Mouse (Mus musculus) forebrain, embryonic 12.5 days (tissue): ENCODE data around the gene Atp2c2. TPM values are rescaled to one million over a fixed set of nuclear protein-coding genes. Genes with fewer than 3 reads are reported as not detected.

Source experiments
- ATAC-seq: fragments of 200-750 bp; cut with Nextera tagmentation; 2 replicates; pipeline ENCODE4 v1.8.0; 2017; ENCODE audit warnings: moderate TSS enrichment; ENCODE audit not compliant: low FRiP score
- H3K27ac ChIP-seq: fragments of 300-500 bp; sonication (generic); 2 replicates; pipeline ENCODE4 v1.5.1; 2016; ENCODE audit warnings: mild to moderate bottlenecking
- H3K27me3 ChIP-seq: fragments of 300-500 bp; sonication (generic); 2 replicates; pipeline ENCODE4 v1.6.1; 2016; ENCODE audit warnings: mild to moderate bottlenecking
- H3K36me3 ChIP-seq: fragments of 300-500 bp; sonication (generic); replicated peaks from 2 replicates; pipeline ENCODE4 v1.6.1; 2016; ENCODE audit warnings: mild to moderate bottlenecking
- H3K4me1 ChIP-seq: fragments of 300-500 bp; sonication (generic); 2 replicates; pipeline ENCODE4 v1.6.1; 2016
- H3K4me2 ChIP-seq: fragments of 300-500 bp; sonication (generic); 2 replicates; pipeline ENCODE4 v1.6.1; 2016; ENCODE audit warnings: mild to moderate bottlenecking, moderate library complexity
- H3K4me3 ChIP-seq: fragments of 300-500 bp; sonication (generic); replicated peaks from 2 replicates; pipeline ENCODE4 v1.5.1; 2016; ENCODE audit warnings: mild to moderate bottlenecking
- H3K9ac ChIP-seq: fragments of 300-500 bp; sonication (generic); 2 replicates; pipeline ENCODE4 v1.6.1; 2016; ENCODE audit warnings: mild to moderate bottlenecking
- H3K9me3 ChIP-seq: fragments of 300-500 bp; sonication (generic); 2 replicates; pipeline ENCODE4 v1.6.1; 2016
- WGBS: fragments of 180-500 bp; shearing (Covaris S2); methylation state at CpG from one replicate; pipeline ENCODE4 v1.1.7; 2016; 5-methylcytosine and 5-hydroxymethylcytosine counted together
- polyA plus RNA-seq: library from polyadenylated mRNA; unstranded; fragments of >200 nt; fragmentation: Nextera tagmentation; extraction: Ambion mirVana; gene quantifications from 2 replicates; pipeline ENCODE4 v1.2.1, GENCODE M21; 2016

Gene Atp2c2
- polyA plus RNA-seq, 1 experiment from 2014 or later, result 0.87 TPM

- no peak for ATAC-seq
- peaks cover 9% of the 10 kb centered on the region; the same call in 1 of the 2 replicates for H3K4me1 ChIP-seq
- H3K9me3 ChIP-seq, result no peaks in the 10 kb centered on the region
- no peak overlapping the region for H3K27ac ChIP-seq
- no peaks in the 10 kb centered on the region for H3K27me3 ChIP-seq
- WGBS, result 90% methylated on average over 8 of the region's 8 CpGs
- H3K4me3 ChIP-seq, result no peak overlapping the region
- no peaks in the 10 kb centered on the region for H3K36me3 ChIP-seq
- H3K9ac ChIP-seq, result no peak overlapping the region
- no peak overlapping the region for H3K4me2 ChIP-seq
Observed at GRCm38 (mm10) chr8:119708471-119708870, 8.7 kb downstream of the Atp2c2 start.

DNA sequence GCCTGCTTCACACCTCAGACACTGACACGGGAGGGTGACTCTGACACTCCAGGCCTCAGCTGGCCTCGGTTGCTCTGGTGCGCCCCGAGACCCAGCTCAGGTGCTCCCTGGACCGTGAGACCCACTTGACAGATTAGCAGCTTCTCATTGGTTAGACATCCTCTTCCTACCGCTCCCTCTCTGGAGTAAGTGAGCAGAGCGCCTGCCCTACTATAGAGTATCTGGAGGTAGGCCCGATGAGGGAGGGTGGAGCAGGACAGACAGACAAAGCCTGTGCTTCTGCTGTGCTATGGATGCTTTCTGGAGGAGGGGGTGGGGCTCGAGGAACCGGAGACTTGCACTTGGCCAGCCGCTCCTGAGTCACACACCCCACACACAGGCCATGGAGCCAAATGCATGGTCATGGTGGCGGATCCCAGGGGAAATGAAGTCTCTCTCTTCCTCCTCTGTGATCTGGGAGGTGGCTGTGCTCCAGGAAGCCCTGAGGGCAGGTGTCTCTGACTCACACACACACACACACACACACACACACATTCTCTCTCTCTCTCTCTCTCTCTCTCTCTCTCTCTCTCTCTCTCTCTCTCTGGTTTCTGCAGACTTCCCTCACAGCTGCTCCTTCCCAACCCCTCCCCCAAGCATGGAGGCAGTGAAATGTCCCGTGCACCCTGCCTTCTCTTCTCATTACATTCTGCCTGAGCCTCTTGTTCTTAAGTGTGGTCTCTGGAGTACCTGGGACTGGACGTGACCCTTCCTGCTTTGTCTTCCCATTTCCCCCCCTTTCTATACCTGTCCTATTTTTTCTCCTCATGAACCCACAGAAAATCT is 9.3 kb downstream of the Atp2c2 start:
- Histone ChIP-seq H3K9me3 (no peaks in the 10 kb centered on the region), H3K4me2 (no peak overlapping the region), H3K4me3 (no peak overlapping the region), H3K27me3 (no peaks in the 10 kb centered on the region), H3K27ac (no peak overlapping the region), H3K36me3 (no peaks in the 10 kb centered on the region), H3K4me1 (peaks cover 9% of the 10 kb centered on the region; the same call in 1 of the 2 replicates), H3K9ac (no peak overlapping the region)
- whole genome bisulfite sequencing, result 69% methylated on average over 14 of the region's 14 CpGs
- ATAC-seq, result no peak

DNA sequence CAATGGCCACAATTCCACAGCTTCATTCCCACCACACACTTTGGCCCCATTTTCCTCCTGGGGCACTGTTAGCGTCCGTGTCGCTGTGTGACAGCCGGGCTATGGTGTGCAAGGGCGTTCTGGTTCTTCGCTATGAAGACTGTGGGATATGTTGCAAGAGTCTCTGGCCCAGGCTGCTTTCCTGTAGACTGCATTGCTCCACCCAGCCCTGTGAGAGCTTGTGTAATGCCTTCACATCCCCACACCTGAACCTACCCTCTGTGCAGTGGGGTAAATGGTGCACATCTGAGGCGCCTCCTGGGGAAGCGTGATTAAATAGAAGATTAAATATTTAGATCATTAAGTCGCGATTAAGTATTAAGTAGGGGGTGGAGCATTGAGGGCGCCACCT is 9.9 kb downstream of the Atp2c2 start:
- ATAC-seq, result no peak
- Histone ChIP-seq H3K27ac (no peak overlapping the region), H3K4me1 (peaks cover 9% of the 10 kb centered on the region; the same call in 1 of the 2 replicates), H3K4me2 (no peak overlapping the region), H3K9me3 (no peaks in the 10 kb centered on the region), H3K4me3 (no peak overlapping the region), H3K9ac (no peak overlapping the region), H3K36me3 (no peaks in the 10 kb centered on the region), H3K27me3 (no peaks in the 10 kb centered on the region)
- WGBS, result 84% methylated on average over 11 of the region's 11 CpGs

DNA sequence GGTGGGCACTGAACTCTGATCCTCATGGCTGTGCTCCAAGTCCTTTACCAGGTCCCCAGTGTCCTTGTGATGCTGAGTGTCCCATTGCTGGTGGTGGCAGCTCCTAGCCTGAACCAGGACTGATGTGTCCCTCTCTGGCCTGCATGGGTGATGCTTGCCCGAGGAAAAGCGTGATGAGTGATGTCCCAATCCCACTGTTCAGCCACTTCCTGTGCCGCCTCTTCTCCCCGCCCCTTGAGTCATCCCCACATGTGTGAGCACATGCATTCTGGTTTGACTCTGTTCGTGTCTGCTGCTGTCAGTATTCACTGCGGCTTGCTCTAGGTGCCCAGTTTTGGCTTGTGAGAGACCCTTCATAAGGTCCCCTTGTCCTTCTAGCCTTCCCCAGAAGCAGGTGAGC is 12.4 kb downstream of the Atp2c2 start:
- Histone ChIP-seq H3K4me3 (no peak overlapping the region), H3K4me1 (peaks cover 9% of the 10 kb centered on the region; the same call in 1 of the 2 replicates), H3K9ac (no peak overlapping the region), H3K27me3 (no peaks in the 10 kb centered on the region), H3K9me3 (no peaks in the 10 kb centered on the region), H3K27ac (no peak overlapping the region), H3K4me2 (no peak overlapping the region), H3K36me3 (no peaks in the 10 kb centered on the region)
- 82% methylated on average over 6 of the region's 6 CpGs for WGBS
- ATAC-seq, result no peak

DNA sequence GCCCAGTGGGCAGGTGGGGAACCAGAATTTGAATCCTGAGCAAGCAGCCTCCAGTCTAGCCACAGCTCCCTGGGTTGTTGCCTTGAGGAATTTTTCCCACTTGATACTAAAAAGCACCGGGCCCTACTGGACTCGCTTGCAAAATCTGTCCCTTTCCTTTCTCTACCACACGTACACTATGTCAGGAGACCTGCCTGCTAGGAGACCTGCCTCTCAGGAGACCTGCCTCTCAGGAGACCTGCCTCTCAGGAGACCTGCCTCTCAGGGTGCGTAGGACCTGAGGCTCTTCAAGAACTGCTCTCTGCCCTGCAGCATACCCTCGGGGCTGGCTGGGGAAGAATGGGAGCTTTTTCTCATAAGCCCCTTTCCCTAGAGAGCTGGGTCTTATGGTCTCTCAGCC is 13.6 kb downstream of the Atp2c2 start:
- 79% methylated on average over 5 of the region's 5 CpGs for WGBS

GRCm38 (mm10) chr8:119715221-119715620 is 15.4 kb downstream of the Atp2c2 start:
- Histone ChIP-seq H3K9ac (no peak overlapping the region), H3K36me3 (no peaks in the 10 kb centered on the region), H3K4me3 (no peak overlapping the region), H3K27me3 (no peaks in the 10 kb centered on the region), H3K4me2 (no peak overlapping the region), H3K9me3 (no peaks in the 10 kb centered on the region), H3K27ac (no peak overlapping the region), H3K4me1 (no peaks in the 10 kb centered on the region)
- WGBS, result 78% methylated on average over 12 of the region's 12 CpGs
- ATAC-seq, result no peak

More for the DNA sequence above, 13.6 kb downstream of the Atp2c2 start:
- Histone ChIP-seq H3K9ac (no peak overlapping the region), H3K4me1 (peaks cover 9% of the 10 kb centered on the region; the same call in 1 of the 2 replicates), H3K4me3 (no peak overlapping the region), H3K9me3 (no peaks in the 10 kb centered on the region), H3K27me3 (no peaks in the 10 kb centered on the region), H3K4me2 (no peak overlapping the region), H3K27ac (no peak overlapping the region), H3K36me3 (no peaks in the 10 kb centered on the region)
- no peak for ATAC-seq

DNA sequence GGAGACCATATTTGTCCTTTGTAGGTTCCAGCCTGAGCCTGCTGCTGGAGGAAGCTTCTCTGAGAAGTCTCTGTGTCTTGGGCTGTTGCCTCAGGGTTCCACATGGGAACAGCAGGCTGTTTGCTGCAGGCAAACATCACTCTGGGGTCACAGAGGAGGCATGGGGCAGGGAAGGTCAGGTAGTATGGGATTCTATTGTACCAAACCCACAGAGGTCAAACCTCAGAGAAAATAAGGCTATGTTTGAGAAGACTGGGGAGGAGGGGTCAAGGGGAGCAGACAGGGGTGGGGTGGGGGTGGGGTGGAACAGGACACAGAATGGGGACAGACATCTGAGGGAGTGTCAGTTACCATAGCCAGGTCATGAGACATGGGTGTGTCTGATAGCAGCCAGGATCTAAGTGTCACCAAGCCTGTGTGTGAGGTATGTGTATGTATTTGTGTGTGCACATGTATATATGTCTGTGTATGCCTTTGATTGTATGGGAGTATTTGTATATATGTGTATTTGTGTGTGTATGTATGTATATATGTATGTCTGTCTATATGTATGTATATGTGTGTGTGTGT is 17.0 kb downstream of the Atp2c2 start:
- no peaks in the 10 kb centered on the region for H3K9me3 ChIP-seq
- H3K27me3 ChIP-seq, result no peaks in the 10 kb centered on the region
- H3K4me2 ChIP-seq, result no peak overlapping the region
- H3K4me1 ChIP-seq, result no peaks in the 10 kb centered on the region
- ATAC-seq, result no peak
- no peak overlapping the region for H3K27ac ChIP-seq
- H3K9ac ChIP-seq, result no peak overlapping the region
- no peaks in the 10 kb centered on the region for H3K36me3 ChIP-seq
- H3K4me3 ChIP-seq, result no peak overlapping the region

DNA sequence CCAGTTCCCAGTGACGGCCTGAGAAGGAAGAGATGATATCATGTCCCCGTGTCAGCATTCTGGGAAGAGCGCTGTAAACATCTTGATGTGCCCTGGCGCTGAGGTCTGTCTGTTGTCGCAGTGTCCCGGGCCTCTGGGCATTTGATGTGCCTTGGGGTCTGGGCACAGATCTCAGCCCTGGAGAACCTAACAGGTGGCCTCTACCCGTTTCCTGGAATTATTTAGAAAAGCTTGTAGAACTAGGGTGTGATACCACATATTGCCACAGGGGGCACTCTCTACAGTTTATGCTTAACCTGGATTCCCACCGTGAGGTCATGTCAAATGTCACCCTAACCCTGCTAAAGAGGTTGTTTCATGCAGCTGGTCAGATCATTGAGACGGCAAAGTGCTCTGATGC is 18.0 kb downstream of the Atp2c2 start:
- WGBS, result 64% methylated on average over 9 of the region's 9 CpGs
- Histone ChIP-seq H3K9me3 (no peaks in the 10 kb centered on the region), H3K4me1 (no peaks in the 10 kb centered on the region), H3K36me3 (no peaks in the 10 kb centered on the region), H3K27ac (no peak overlapping the region), H3K4me2 (no peak overlapping the region), H3K9ac (no peak overlapping the region), H3K4me3 (no peak overlapping the region), H3K27me3 (no peaks in the 10 kb centered on the region)
- ATAC-seq, result no peak

- H3K27ac ChIP-seq, result no peak overlapping the region
- no peaks in the 10 kb centered on the region for H3K4me1 ChIP-seq
- ATAC-seq, result no peak
- H3K36me3 ChIP-seq, result no peaks in the 10 kb centered on the region
- H3K4me2 ChIP-seq, result no peak overlapping the region
- H3K4me3 ChIP-seq, result no peak overlapping the region
- no peaks in the 10 kb centered on the region for H3K9me3 ChIP-seq
- no peaks in the 10 kb centered on the region for H3K27me3 ChIP-seq
- H3K9ac ChIP-seq, result no peak overlapping the region
- WGBS, result 76% methylated on average over 12 of the region's 12 CpGs
Observed at GRCm38 (mm10) chr8:119719011-119719501, 19.2 kb downstream of the Atp2c2 start.

DNA sequence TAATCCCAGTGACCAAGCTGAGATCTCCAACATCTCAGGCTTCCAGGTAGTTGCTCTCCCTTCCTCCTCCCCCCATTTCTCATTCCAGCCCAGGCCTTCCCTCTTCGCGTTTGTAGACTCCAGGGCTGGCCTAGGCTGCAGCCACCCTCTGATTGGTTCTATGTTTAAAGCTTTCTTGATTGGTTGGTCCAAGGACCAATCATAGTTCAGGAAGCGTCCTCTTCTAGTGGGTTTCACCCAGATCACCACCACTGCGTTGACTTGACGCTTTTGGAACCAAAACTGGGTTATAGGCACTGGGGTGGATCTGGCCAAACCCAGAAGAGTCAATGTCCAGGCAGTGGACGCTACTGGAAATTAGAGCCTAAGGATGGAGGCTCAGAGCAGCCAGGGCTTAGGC is 22.5 kb downstream of the Atp2c2 start:
- no peak for ATAC-seq
- Histone ChIP-seq H3K4me2 (no peak overlapping the region), H3K4me3 (no peak overlapping the region), H3K27me3 (no peaks in the 10 kb centered on the region), H3K4me1 (no peaks in the 10 kb centered on the region), H3K9ac (no peak overlapping the region), H3K27ac (no peak overlapping the region), H3K9me3 (no peaks in the 10 kb centered on the region), H3K36me3 (no peaks in the 10 kb centered on the region)
- 64% methylated on average over 6 of the region's 6 CpGs for whole genome bisulfite sequencing

GRCm38 (mm10) chr8:119723676-119724075 is 23.9 kb downstream of the Atp2c2 start:
- no peak for ATAC-seq

GRCm38 (mm10) chr8:119724596-119724995 is 24.8 kb downstream of the Atp2c2 start:
- WGBS, result 80% methylated on average over 6 of the region's 6 CpGs
- Histone ChIP-seq H3K9ac (no peak overlapping the region), H3K4me3 (no peak overlapping the region), H3K27ac (no peak overlapping the region), H3K9me3 (no peaks in the 10 kb centered on the region), H3K4me2 (no peak overlapping the region), H3K36me3 (no peaks in the 10 kb centered on the region), H3K27me3 (0 out of 2 replicates have a peak, but pooled peaks cover 4% of the 10 kb centered on the region), H3K4me1 (no peaks in the 10 kb centered on the region)
- ATAC-seq, result no peak

More at GRCm38 (mm10) chr8:119723676-119724075, 23.9 kb downstream of the Atp2c2 start:
- Histone ChIP-seq H3K36me3 (no peaks in the 10 kb centered on the region), H3K4me3 (no peak overlapping the region), H3K9me3 (no peaks in the 10 kb centered on the region), H3K4me2 (no peak overlapping the region), H3K27ac (no peak overlapping the region), H3K9ac (no peak overlapping the region), H3K27me3 (0 out of 2 replicates have a peak, but pooled peaks cover 4% of the 10 kb centered on the region), H3K4me1 (no peaks in the 10 kb centered on the region)
- 76% methylated on average over 4 of the region's 4 CpGs for WGBS
